Mouse (Mus musculus): ENCODE data around the gene Bcl2l11. TPM values are rescaled to one million over a fixed set of nuclear protein-coding genes. Genes with fewer than 3 reads are reported as not detected.
"Not testable (repeated sequence)": the region's sequence is repeated elsewhere in the genome, so short reads cannot be mapped to it uniquely, and the experiment has no call there.

Gene Bcl2l11
- polyA plus RNA-seq, 1 experiment from 2014 or later, result 6.6 TPM

DNA sequence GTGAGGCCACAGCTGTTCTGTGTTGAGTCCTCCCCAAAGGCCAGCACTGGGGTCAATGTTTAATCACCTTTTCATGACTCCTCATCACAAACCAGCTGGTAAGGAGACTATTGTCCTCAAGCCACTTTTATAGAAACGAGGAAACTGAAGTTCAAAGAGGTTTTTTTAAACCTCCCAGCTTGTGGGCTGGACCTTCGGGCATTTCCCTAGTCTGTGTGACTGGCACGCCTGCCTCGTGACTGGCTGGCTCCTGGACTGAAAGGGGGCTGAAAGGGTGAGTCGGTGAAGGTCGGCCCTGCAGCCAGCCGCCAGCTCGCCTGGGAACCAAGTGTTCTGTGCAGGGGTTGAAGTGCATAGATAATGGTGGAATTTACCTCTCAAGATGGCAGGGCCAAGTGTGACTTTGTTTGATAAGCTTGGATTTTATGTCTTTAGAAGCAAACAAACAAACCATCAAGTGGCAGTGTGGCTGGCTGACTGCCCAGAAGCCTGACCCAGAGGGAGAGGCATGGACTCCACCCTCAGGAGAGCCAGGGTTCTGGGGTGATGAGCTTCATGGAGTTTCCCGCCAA lies 54.1 kb downstream of the Bcl2l11 start:
- Histone ChIP-seq H3K4me1 (ENCODE audit: control insufficient read depth, insufficient read depth, low read length) (peaks cover 21% of the 10 kb centered on the region), H3K4me3 (ENCODE audit: low read depth, low read length) (no peak overlapping the region), H3K27me3 (replicated peaks; ENCODE audit: control insufficient read depth, insufficient read depth, low read length) (no peaks in the 10 kb centered on the region), H3K9ac (ENCODE audit: low read length) (no peak overlapping the region), H3K27ac (ENCODE audit: low read depth, low read length) (no peak overlapping the region), H3K36me3 (ENCODE audit: control insufficient read depth, insufficient read depth, low read length) (no peaks in the 10 kb centered on the region), H3K4me2 (ENCODE audit: low read length) (no peak overlapping the region), H3K9me3 (replicated peaks; ENCODE audit: control insufficient read depth, low read length) (no peaks in the 10 kb centered on the region)
- DNase-seq (ENCODE audit: low spot score), result peak; percentile 37
- no peak for ATAC-seq
- WGBS, result 16% methylated on average over 9 of the region's 9 CpGs

DNA sequence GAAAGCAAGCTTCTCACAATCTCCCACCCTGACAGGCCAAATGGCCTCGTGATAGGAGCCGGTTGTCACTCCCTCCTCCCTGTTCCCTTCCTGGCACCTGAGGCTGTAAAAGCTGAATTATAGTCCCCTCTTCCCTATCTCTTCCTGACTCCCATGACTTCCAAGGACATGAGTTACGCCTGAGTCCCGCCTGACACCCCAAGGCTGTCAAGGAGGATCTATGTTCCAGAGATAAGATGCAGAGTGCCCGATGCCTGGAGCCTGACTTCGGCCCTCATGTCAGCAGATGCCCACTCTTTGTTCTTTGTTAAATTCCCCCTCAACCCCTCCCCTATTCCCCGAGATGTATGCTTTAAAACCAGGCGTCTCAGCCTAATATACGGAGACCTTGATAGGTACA lies 56.3 kb downstream of the Bcl2l11 start:
- DNase-seq (ENCODE audit: low spot score); H3K36me3 ChIP-seq (ENCODE audit: control insufficient read depth, insufficient read depth, low read length): not testable (repeated sequence)
- peaks cover 12% of the 10 kb centered on the region for H3K4me1 ChIP-seq (ENCODE audit: control insufficient read depth, insufficient read depth, low read length)

GRCm38 (mm10) chr2:128182751-128183150 lies 56.9 kb downstream of the Bcl2l11 start:
- DNase-seq (ENCODE audit: low spot score), result no peak
- Histone ChIP-seq H3K4me1 (ENCODE audit: control insufficient read depth, insufficient read depth, low read length) (peaks cover 10% of the 10 kb centered on the region), H3K4me3 (ENCODE audit: low read depth, low read length) (no peak overlapping the region), H3K27me3 (replicated peaks; ENCODE audit: control insufficient read depth, insufficient read depth, low read length) (no peaks in the 10 kb centered on the region), H3K36me3 (ENCODE audit: control insufficient read depth, insufficient read depth, low read length) (no peaks in the 10 kb centered on the region), H3K9me3 (replicated peaks; ENCODE audit: control insufficient read depth, low read length) (no peaks in the 10 kb centered on the region), H3K27ac (ENCODE audit: low read depth, low read length) (no peak overlapping the region), H3K4me2 (ENCODE audit: low read length) (no peak overlapping the region), H3K9ac (ENCODE audit: low read length) (no peak overlapping the region)
- WGBS, result 88% methylated on average over 4 of the region's 4 CpGs
- no peak for ATAC-seq

More for the DNA sequence above, 56.3 kb downstream of the Bcl2l11 start:
- H3K9ac ChIP-seq (ENCODE audit: low read length); H3K9me3 ChIP-seq (replicated peaks; ENCODE audit: control insufficient read depth, low read length); ATAC-seq; H3K4me3 ChIP-seq (ENCODE audit: low read depth, low read length); H3K27ac ChIP-seq (ENCODE audit: low read depth, low read length); H3K27me3 ChIP-seq (replicated peaks; ENCODE audit: control insufficient read depth, insufficient read depth, low read length); H3K4me2 ChIP-seq (ENCODE audit: low read length): not testable (repeated sequence)
- whole genome bisulfite sequencing, result 93% methylated on average over 9 of the region's 9 CpGs

- no peak for DNase-seq (ENCODE audit: low spot score)
- no peaks in the 10 kb centered on the region for H3K9me3 ChIP-seq (replicated peaks; ENCODE audit: control insufficient read depth, low read length)
- no peaks in the 10 kb centered on the region for H3K27me3 ChIP-seq (replicated peaks; ENCODE audit: control insufficient read depth, insufficient read depth, low read length)
- WGBS, result 92% methylated on average over 4 of the region's 4 CpGs
- H3K4me2 ChIP-seq (ENCODE audit: low read length), result no peak overlapping the region
- H3K36me3 ChIP-seq (ENCODE audit: control insufficient read depth, insufficient read depth, low read length), result no peaks in the 10 kb centered on the region
- H3K4me3 ChIP-seq (ENCODE audit: low read depth, low read length), result no peak overlapping the region
- no peak for ATAC-seq
- peaks cover 10% of the 10 kb centered on the region for H3K4me1 ChIP-seq (ENCODE audit: control insufficient read depth, insufficient read depth, low read length)
- H3K27ac ChIP-seq (ENCODE audit: low read depth, low read length), result no peak overlapping the region
- no peak overlapping the region for H3K9ac ChIP-seq (ENCODE audit: low read length)
Observed at GRCm38 (mm10) chr2:128183762-128184161, 57.9 kb downstream of the Bcl2l11 start.

- no peaks in the 10 kb centered on the region for H3K36me3 ChIP-seq (ENCODE audit: control insufficient read depth, insufficient read depth, low read length)
- no peak overlapping the region for H3K9ac ChIP-seq (ENCODE audit: low read length)
- no peak for ATAC-seq
- no peak overlapping the region for H3K27ac ChIP-seq (ENCODE audit: low read depth, low read length)
- H3K4me1 ChIP-seq (ENCODE audit: control insufficient read depth, insufficient read depth, low read length), result no peaks in the 10 kb centered on the region
- H3K27me3 ChIP-seq (replicated peaks; ENCODE audit: control insufficient read depth, insufficient read depth, low read length), result no peaks in the 10 kb centered on the region
- 86% methylated on average over 4 of the region's 4 CpGs for WGBS
- DNase-seq (ENCODE audit: low spot score), result no peak
- no peak overlapping the region for H3K4me2 ChIP-seq (ENCODE audit: low read length)
- H3K9me3 ChIP-seq (replicated peaks; ENCODE audit: control insufficient read depth, low read length), result no peaks in the 10 kb centered on the region
- no peak overlapping the region for H3K4me3 ChIP-seq (ENCODE audit: low read depth, low read length)
Observed at GRCm38 (mm10) chr2:128185942-128186341, 60.1 kb downstream of the Bcl2l11 start.

- no peak for DNase-seq (ENCODE audit: low spot score)
- H3K27ac ChIP-seq (ENCODE audit: low read depth, low read length), result no peak overlapping the region
- no peak overlapping the region for H3K4me3 ChIP-seq (ENCODE audit: low read depth, low read length)
- no peaks in the 10 kb centered on the region for H3K36me3 ChIP-seq (ENCODE audit: control insufficient read depth, insufficient read depth, low read length)
- no peaks in the 10 kb centered on the region for H3K9me3 ChIP-seq (replicated peaks; ENCODE audit: control insufficient read depth, low read length)
- no peaks in the 10 kb centered on the region for H3K4me1 ChIP-seq (ENCODE audit: control insufficient read depth, insufficient read depth, low read length)
- H3K4me2 ChIP-seq (ENCODE audit: low read length), result no peak overlapping the region
- WGBS, result 96% methylated on average over 1 of the region's 1 CpGs
- H3K27me3 ChIP-seq (replicated peaks; ENCODE audit: control insufficient read depth, insufficient read depth, low read length), result no peaks in the 10 kb centered on the region
- ATAC-seq, result no peak
- H3K9ac ChIP-seq (ENCODE audit: low read length), result no peak overlapping the region
Observed at GRCm38 (mm10) chr2:128187277-128187676, 61.4 kb downstream of the Bcl2l11 start.

DNA sequence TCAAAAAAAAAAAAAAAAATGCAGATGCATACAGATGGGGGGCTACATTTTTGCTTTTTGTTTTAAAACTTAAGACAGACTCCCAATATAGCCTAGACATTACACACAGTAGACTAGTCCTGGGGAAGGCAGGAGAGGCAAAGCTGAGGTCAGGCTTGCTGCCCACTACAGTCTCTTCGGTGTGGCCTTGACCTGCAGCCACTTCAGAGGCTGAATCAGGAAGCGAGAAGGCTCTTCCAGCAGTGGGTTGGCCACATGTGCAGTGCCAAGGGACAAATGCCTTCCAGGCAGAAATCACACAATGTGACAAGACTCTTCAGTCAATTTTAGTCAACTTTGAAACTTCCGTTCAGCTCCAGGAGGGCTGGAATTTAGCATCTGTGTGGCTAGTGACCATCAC lies 62.6 kb downstream of the Bcl2l11 start:
- DNase-seq (ENCODE audit: low spot score) (no peak), ATAC-seq (no peak)
- no peaks in the 10 kb centered on the region for H3K4me1 ChIP-seq (ENCODE audit: control insufficient read depth, insufficient read depth, low read length)
- H3K27ac ChIP-seq (ENCODE audit: low read depth, low read length), result no peak overlapping the region
- WGBS, result 85% methylated on average over 3 of the region's 3 CpGs
- no peak overlapping the region for H3K4me2 ChIP-seq (ENCODE audit: low read length)
- no peaks in the 10 kb centered on the region for H3K36me3 ChIP-seq (ENCODE audit: control insufficient read depth, insufficient read depth, low read length)
- H3K4me3 ChIP-seq (ENCODE audit: low read depth, low read length), result no peak overlapping the region
- H3K9ac ChIP-seq (ENCODE audit: low read length), result no peak overlapping the region
- H3K9me3 ChIP-seq (replicated peaks; ENCODE audit: control insufficient read depth, low read length), result no peaks in the 10 kb centered on the region
- H3K27me3 ChIP-seq (replicated peaks; ENCODE audit: control insufficient read depth, insufficient read depth, low read length), result no peaks in the 10 kb centered on the region

GRCm38 (mm10) chr2:128189691-128190090 lies 63.9 kb downstream of the Bcl2l11 start:
- no peak overlapping the region for H3K27ac ChIP-seq (ENCODE audit: low read depth, low read length)
- ATAC-seq, result no peak
- H3K36me3 ChIP-seq (ENCODE audit: control insufficient read depth, insufficient read depth, low read length), result no peaks in the 10 kb centered on the region
- H3K27me3 ChIP-seq (replicated peaks; ENCODE audit: control insufficient read depth, insufficient read depth, low read length), result no peaks in the 10 kb centered on the region
- DNase-seq (ENCODE audit: low spot score), result no peak
- H3K9me3 ChIP-seq (replicated peaks; ENCODE audit: control insufficient read depth, low read length), result no peaks in the 10 kb centered on the region
- H3K4me1 ChIP-seq (ENCODE audit: control insufficient read depth, insufficient read depth, low read length), result no peaks in the 10 kb centered on the region
- no peak overlapping the region for H3K4me2 ChIP-seq (ENCODE audit: low read length)
- 83% methylated on average over 10 of the region's 10 CpGs for WGBS
- H3K4me3 ChIP-seq (ENCODE audit: low read depth, low read length), result no peak overlapping the region
- H3K9ac ChIP-seq (ENCODE audit: low read length), result no peak overlapping the region

DNA sequence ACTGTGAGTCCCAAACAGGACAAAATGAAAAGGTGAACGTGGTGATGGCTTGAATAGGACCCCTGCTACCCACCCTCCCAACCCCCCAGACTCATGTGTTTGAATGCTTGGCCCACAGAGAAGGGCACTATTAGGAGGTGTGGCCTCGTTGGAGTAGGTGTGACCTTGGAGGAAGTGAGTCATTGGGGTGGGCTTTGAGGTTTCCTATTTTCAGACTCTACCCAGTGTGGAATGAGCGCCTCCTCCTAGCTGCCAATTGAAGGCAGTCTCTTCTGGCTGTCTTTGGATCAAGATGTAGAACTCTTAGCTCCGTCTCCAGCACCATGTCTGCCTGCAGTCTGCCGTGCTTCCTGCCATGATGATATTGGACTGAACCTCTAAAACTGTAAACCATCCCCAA lies 64.4 kb downstream of the Bcl2l11 start:
- Histone ChIP-seq H3K36me3 (ENCODE audit: control insufficient read depth, insufficient read depth, low read length) (no peaks in the 10 kb centered on the region), H3K4me2 (ENCODE audit: low read length) (no peak overlapping the region), H3K9me3 (replicated peaks; ENCODE audit: control insufficient read depth, low read length) (no peaks in the 10 kb centered on the region), H3K27ac (ENCODE audit: low read depth, low read length) (no peak overlapping the region), H3K9ac (ENCODE audit: low read length) (no peak overlapping the region), H3K27me3 (replicated peaks; ENCODE audit: control insufficient read depth, insufficient read depth, low read length) (no peaks in the 10 kb centered on the region), H3K4me3 (ENCODE audit: low read depth, low read length) (no peak overlapping the region), H3K4me1 (ENCODE audit: control insufficient read depth, insufficient read depth, low read length) (no peaks in the 10 kb centered on the region)
- no peak for DNase-seq (ENCODE audit: low spot score)
- no peak for ATAC-seq
- 77% methylated on average over 5 of the region's 5 CpGs for WGBS

Measured in forebrain, embryonic 14.5 days (tissue).